Mouse (Mus musculus) heart, postnatal 0 days (tissue): ENCODE data around the gene Pex16.

Experiments used
- CTCF ChIP-seq: IDR thresholded peaks from 2 replicates; pipeline ENCODE4 v1.5.1; 2016; ENCODE audit warnings: antibody characterized with exemption, control low read depth, low read depth
- EP300 ChIP-seq: IDR thresholded peaks from 2 replicates; pipeline ENCODE4 v1.6.1; 2016; ENCODE audit warnings: antibody characterized with exemption, low read depth

DNA sequence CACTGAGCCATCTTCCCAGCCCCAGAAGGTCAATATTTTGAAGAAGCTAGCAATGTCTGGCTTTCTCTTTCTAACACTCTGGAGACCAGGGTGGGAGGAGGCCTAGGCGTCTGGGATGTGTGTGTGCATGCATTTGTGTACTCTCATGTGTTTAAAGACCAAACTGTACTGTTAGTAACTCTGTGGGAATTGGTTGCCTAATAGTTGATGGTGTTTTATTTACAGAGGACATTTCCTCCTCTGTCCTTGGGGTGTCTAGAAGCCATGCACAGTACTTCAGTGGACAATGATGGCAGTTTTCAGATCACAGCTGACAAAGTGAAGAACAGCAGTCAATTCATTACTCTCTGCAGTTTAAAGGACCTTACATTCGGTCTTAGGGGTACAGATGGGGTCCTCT, 27.3 kb upstream of the Pex16 start:
- no peak for TF ChIP-seq CTCF
- TF ChIP-seq EP300, result no peak
